Mouse (Mus musculus) adipose tissue, adult 10 weeks (tissue): ENCODE data around the gene Acp7. TPM values are rescaled to one million over a fixed set of nuclear protein-coding genes. Genes with fewer than 3 reads are reported as not detected.

Experiments
- polyA plus RNA-seq: library from polyadenylated mRNA; stranded (reverse); fragments of 350-450 nt; fragmentation: Illumina TruSeq; extraction: RNeasy Lipid Tissue Mini Kit (QIAGEN cat#74804); gene quantifications from one replicate; pipeline ENCODE4 v1.2.3, GENCODE M21; 2014; ENCODE audit warnings: low read depth, low replicate concordance

Acp7 gene
- polyA plus RNA-seq, result not detected

GRCm38 (mm10) chr7:28631073-28631472 is at the start of gene Acp7:
TSS of gene Acp7 (minus strand) at chr7:28631332.

GRCm38 (mm10) chr7:28597642-28598446 is 33.3 kb downstream of the Acp7 start, which contains the start of the genes Samd4b and Pak4:
TSS of gene Samd4b (minus strand) at chr7:28598144.
TSS of gene Pak4 (minus strand) at chr7:28598185.

Other genes starting within 250 kb of the Acp7 start
- gene Med29, start 238.6 kb downstream of the Acp7 start, polyA plus RNA-seq, result 22.5 TPM
- 104 TPM for gene Paf1, start 238.4 kb downstream of the Acp7 start, polyA plus RNA-seq
- 22.6 TPM for gene Gmfg, start 193.9 kb downstream of the Acp7 start, polyA plus RNA-seq
- gene Lrfn1, start 179.4 kb downstream of the Acp7 start, polyA plus RNA-seq, result 3.8 TPM
- not detected for gene Ifnl2, start 120.9 kb downstream of the Acp7 start, polyA plus RNA-seq
- not detected for gene Ifnl3, start 108.5 kb downstream of the Acp7 start, polyA plus RNA-seq
- gene Sycn, start 90.4 kb downstream of the Acp7 start, polyA plus RNA-seq, result 0.72 TPM
- 0.66 TPM for gene Nccrp1, start 84.1 kb downstream of the Acp7 start, polyA plus RNA-seq
- 40.2 TPM for gene Samd4b, start 33.2 kb downstream of the Acp7 start, polyA plus RNA-seq
- 27.4 TPM for gene Pak4, start 33.1 kb downstream of the Acp7 start, polyA plus RNA-seq
- gene Fbxo27, start 61.5 kb upstream of the Acp7 start, polyA plus RNA-seq, result 0.66 TPM
- 1.5 TPM for gene Fbxo17, start 85.5 kb upstream of the Acp7 start, polyA plus RNA-seq
- gene Mrps12, start 110.5 kb upstream of the Acp7 start, polyA plus RNA-seq, result 76.4 TPM
- 6.2 TPM for gene Sars2, start 110.7 kb upstream of the Acp7 start, polyA plus RNA-seq
- not detected for gene Ccer2, start 124.8 kb upstream of the Acp7 start, polyA plus RNA-seq
- gene Sirt2, start 135.4 kb upstream of the Acp7 start, polyA plus RNA-seq, result 88.9 TPM
- 36.6 TPM for gene Nfkbib, start 136.2 kb upstream of the Acp7 start, polyA plus RNA-seq
- 5.6 TPM for gene Rinl, start 157.6 kb upstream of the Acp7 start, polyA plus RNA-seq
- gene Hnrnpl, start 177.2 kb upstream of the Acp7 start, polyA plus RNA-seq, result 246 TPM
- gene Ech1, start 193.9 kb upstream of the Acp7 start, polyA plus RNA-seq, result 361 TPM
- 39.3 TPM for gene Lgals4, start 202.5 kb upstream of the Acp7 start, polyA plus RNA-seq
- 11.5 TPM for gene Lgals7, start 232.5 kb upstream of the Acp7 start, polyA plus RNA-seq